Mouse (Mus musculus) gonadal fat pad, adult 2 months (tissue): ENCODE results near the gene Gon4l. TPM values are rescaled to one million over a fixed set of nuclear protein-coding genes. Genes with fewer than 3 reads are reported as not detected.

ENCODE experiments used
- DNase-seq: peaks from one replicate; pipeline ENCODE4 v3.0.0-alpha.2; 2012; ENCODE audit warnings: low read depth
- polyA plus RNA-seq: library from polyadenylated mRNA; depleted of rRNA; stranded (reverse); fragments of >200 nt; gene quantifications from 2 replicates; pipeline ENCODE4 v1.2.3, GENCODE M21; 2012

Gon4l gene
- polyA plus RNA-seq, 1 experiment: 14.3 TPM

GRCm38 (mm10) chr3:88912585-88912984 is 77.6 kb downstream of the Gon4l start:
- DNase-seq: no peak

- peak; percentile 38 for DNase-seq
These were observed 78.7 kb downstream of the Gon4l start, which contains the start of gene Msto1 for GRCm38 (mm10) chr3:88913511-88914383. Gene Msto1 (minus strand): TSS chr3:88913999.

- no peak for DNase-seq
These were observed 79.4 kb downstream of the Gon4l start for GRCm38 (mm10) chr3:88914384-88914810.

GRCm38 (mm10) chr3:88918981-88919380 is 84.0 kb downstream of the Gon4l start:
- DNase-seq: no peak

- DNase-seq: no peak
These were observed 86.4 kb downstream of the Gon4l start for GRCm38 (mm10) chr3:88921411-88921810.

- DNase-seq: no peak
These were observed 89.1 kb downstream of the Gon4l start for GRCm38 (mm10) chr3:88923989-88924591.

- DNase-seq: no peak
These were observed 90.6 kb downstream of the Gon4l start for GRCm38 (mm10) chr3:88925651-88926050.

- DNase-seq: no peak
These were observed 94.5 kb downstream of the Gon4l start for GRCm38 (mm10) chr3:88929501-88929900.

- DNase-seq: no peak
These were observed 104.0 kb downstream of the Gon4l start for GRCm38 (mm10) chr3:88939071-88939470.

- DNase-seq: no peak
These were observed 104.7 kb downstream of the Gon4l start for GRCm38 (mm10) chr3:88939749-88940148.

- DNase-seq: no peak
These were observed 107.4 kb downstream of the Gon4l start for GRCm38 (mm10) chr3:88942316-88942880.

- no peak for DNase-seq
These were observed 109.1 kb downstream of the Gon4l start for GRCm38 (mm10) chr3:88944109-88944508.

- DNase-seq: no peak
These were observed 115.0 kb downstream of the Gon4l start for GRCm38 (mm10) chr3:88949786-88950575.

GRCm38 (mm10) chr3:88950576-88951326 is 115.7 kb downstream of the Gon4l start, which contains the start of the genes Ash1l and Dap3:
Gene Ash1l (plus strand): TSS chr3:88950622.
Gene Dap3 (minus strand): TSS chr3:88951181.
- DNase-seq: peak; percentile 37

- DNase-seq: no peak
These were observed 116.3 kb downstream of the Gon4l start for GRCm38 (mm10) chr3:88951327-88951800.

GRCm38 (mm10) chr3:88953246-88953645 is 118.2 kb downstream of the Gon4l start:
- DNase-seq: no peak

GRCm38 (mm10) chr3:88953736-88954135 is 118.7 kb downstream of the Gon4l start:
- no peak for DNase-seq
